Mouse (Mus musculus) brain, embryonic 14.5 days (tissue): ENCODE results near the gene Cdh12. TPM values are rescaled to one million over a fixed set of nuclear protein-coding genes. Genes with fewer than 3 reads are reported as not detected.
A peak's percentile ranks its signal among the peaks of the same experiment; 100 is the strongest.

ENCODE experiments used
- DNase-seq: peaks from one replicate; pipeline ENCODE4 v3.0.0-alpha.2; 2011; ENCODE audit warnings: low read depth
- CTCF ChIP-seq: fragments of 200-500 bp; IDR thresholded peaks from 2 replicates; pipeline ENCODE4 v1.5.1; 2012; ENCODE audit warnings: inconsistent platforms, mild to moderate bottlenecking, moderate library complexity, borderline replicate concordance; ENCODE audit not compliant: insufficient read depth, insufficient read length; ENCODE audit errors: extremely low read depth
- POLR2A ChIP-seq: fragments of 200-500 bp; IDR thresholded peaks from 2 replicates; pipeline ENCODE4 v1.6.1; 2012; ENCODE audit warnings: mild to moderate bottlenecking, inconsistent platforms, borderline replicate concordance; ENCODE audit not compliant: poor library complexity, insufficient read depth, insufficient read length, severe bottlenecking; ENCODE audit errors: extremely low read depth
- polyA plus RNA-seq: library from polyadenylated mRNA; depleted of rRNA; stranded (reverse); fragments of >200 nt; gene quantifications from 2 replicates; pipeline ENCODE4 v1.2.3, GENCODE M21; 2012; rRNA removed

Gene Cdh12
- polyA plus RNA-seq, 1 experiment = 2.7 TPM

DNA sequence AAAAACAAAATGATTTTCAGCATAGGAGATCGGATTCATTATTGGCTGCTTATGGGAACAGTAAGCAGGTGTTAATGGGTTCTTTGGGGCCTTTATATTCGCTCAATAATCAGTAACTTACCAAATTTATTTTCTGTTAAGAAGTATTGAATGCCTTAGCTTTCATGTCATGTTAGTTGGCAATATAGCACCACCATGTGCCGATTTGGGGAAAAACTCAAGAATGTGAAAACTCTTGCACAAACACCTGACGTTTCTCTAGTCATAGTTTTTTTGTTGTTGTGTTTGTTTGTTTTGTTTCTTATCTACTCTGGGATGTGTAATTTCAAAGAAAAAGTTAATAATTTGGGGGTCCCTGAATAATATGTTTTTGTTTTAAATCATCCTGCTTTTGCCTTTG, 1081.7 kb downstream of the Cdh12 start:
- no peak for TF ChIP-seq CTCF
- TF ChIP-seq POLR2A = no peak
- peak; percentile 24 for DNase-seq

DNA sequence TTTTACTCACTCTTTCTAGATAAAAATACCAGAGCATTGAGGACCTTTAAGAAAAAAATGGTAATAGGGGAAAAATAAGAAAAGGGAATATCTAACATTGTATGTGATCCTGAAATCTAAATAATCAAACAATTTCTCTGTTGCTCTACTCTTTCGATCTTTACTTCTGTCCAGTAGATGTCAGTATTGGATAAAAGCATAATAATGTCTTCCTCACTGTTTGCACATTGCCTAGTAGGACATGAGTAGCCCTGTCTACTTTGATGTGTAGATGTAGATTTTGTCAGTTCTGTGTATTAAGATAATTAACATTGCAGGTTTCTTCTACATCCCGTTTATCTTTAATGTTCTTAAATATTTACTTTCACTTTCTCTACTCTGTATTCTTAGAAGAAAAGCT, 1087.8 kb downstream of the Cdh12 start:
- no peak for TF ChIP-seq POLR2A
- TF ChIP-seq CTCF = 0 out of 2 replicates have a peak, but pooled peaks have one; percentile 4
- DNase-seq = peak; percentile 67

DNA sequence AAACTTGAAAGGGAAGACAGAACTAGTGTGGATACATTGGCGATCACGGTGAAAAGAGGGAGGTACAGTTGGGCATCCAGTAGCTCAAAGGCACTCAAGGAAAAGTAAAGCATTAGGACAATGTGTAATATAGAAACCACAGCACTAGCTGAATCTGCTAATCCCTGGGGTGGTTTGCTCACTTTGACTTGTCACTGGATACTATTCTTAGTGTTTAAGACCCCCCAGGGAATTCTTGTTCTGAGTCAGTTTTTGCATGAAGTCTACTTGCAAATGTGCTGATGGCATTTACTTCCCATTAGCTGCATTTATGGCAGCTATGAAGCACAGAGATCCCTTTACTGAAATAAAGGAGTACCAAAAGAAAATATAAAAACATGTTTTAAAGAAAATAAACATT, 1095.7 kb downstream of the Cdh12 start:
- TF ChIP-seq POLR2A (no peak), CTCF (no peak)
- peak; percentile 5 for DNase-seq

- TF ChIP-seq POLR2A (no peak), CTCF (no peak)
- no peak for DNase-seq
These were observed 1106.9 kb downstream of the Cdh12 start for GRCm38 (mm10) chr15:21555981-21556380.

DNA sequence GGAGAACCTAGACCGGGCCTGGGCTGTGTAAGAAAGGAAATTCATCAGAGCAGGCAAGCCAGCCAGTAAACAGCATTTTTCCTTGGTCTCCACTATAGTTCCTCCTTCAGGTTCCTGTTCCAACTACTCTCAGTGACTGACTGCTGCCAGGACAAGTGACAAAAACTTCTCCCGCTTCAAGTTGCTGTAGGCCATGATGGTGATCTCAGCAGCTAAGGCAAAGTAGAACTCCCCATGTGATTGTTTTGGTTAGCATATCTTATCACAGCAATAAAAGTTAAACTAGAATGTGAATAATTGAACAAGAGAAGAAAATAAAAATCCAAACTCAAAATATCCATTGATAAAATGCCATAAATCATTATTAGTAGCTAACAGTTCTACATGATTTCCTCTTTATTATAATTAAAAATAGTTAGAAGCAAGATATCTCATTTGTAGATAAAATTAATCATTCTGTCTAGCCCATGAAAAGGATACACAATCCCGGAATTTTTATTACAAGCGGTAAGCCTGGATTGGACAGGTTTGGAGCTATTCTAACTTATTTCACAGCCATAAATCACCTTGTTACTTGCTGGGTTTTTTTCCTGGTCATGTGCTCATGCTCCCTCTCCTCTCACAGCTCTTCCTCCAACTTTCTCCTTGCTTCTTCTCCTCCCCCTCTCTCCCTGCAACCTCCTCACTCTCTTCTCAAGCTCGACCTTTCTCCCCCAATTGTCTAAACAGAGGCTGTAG, 1117.4 kb downstream of the Cdh12 start:
- no peak for DNase-seq
- TF ChIP-seq CTCF = no peak
- no peak for TF ChIP-seq POLR2A

DNA sequence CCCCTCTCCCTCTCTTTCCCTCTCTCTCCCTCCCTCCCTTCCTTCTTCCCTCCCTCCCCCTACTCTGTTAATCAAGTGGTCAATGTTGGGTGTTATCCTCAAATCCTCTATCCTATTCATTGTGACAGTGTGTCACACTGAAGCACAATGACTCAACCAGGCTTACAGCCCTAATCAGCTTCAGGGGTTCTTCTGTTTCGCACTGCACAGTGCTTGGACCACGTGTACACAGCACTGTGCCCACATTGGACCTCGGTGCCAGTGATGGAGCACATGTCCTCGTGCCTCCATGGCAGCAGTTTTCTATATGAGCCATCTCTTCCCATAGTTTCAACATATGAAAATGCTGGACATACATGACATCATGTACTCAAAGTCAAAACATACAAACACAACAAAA, 1155.4 kb downstream of the Cdh12 start:
- no peak for DNase-seq
- TF ChIP-seq POLR2A = no peak
- TF ChIP-seq CTCF = no peak

Other genes starting within 250 kb of the Cdh12 start
- not detected in 2 replicates for gene Acot10, start 217.5 kb downstream of the Cdh12 start, polyA plus RNA-seq